Mouse (Mus musculus): ENCODE data around the gene Ccdc141.

DNA sequence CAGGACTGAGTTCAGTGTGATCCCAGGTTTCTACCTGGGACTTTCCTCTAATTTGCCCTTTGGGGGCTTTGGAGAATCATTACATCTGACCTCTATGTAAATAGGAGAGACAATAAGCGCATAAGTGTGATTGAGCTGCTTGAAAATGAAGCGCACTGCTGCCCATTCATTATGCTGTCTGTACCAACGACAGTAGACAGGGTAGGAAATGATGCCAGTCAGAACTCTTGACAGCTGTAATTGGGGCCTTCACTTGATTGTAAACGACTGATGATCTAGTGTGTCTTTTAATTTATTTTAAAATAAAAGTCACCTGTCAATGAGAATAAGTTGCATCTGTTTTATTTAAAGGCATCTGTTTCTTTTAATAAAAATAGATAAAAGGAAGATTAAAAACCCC is 152.7 kb downstream of the Ccdc141 start:
- TF ChIP-seq POLR2A (IDR thresholded peaks at IDR 0.05; ENCODE audit: low read depth, low read length): no peak
- no peak for TF ChIP-seq CTCF (IDR thresholded peaks at IDR 0.05; ENCODE audit: borderline replicate concordance, insufficient read depth, low read length)
